Mouse (Mus musculus) heart, adult 2 months (tissue): ENCODE measurements around the gene Tbca. TPM values are rescaled to one million over a fixed set of nuclear protein-coding genes. Genes with fewer than 3 reads are reported as not detected.
A peak's percentile ranks its signal among the peaks of the same experiment; 100 is the strongest.

Source experiments
- DNase-seq, 2 experiments: peaks; one replicate each; pipeline ENCODE4 v3.0.0; 2021
- H3K27ac ChIP-seq: fragments of 200-600 bp; 2 replicates; pipeline ENCODE4 v1.8.1; 2022
- H3K27me3 ChIP-seq: fragments of 200-500 bp; 2 replicates; pipeline ENCODE4 v1.6.1; 2012; ENCODE audit warnings: mild to moderate bottlenecking, low read length, inconsistent platforms, mixed read lengths; ENCODE audit not compliant: control insufficient read depth, insufficient read depth
- H3K36me3 ChIP-seq: fragments of 200-500 bp; 2 replicates; pipeline ENCODE4 v1.6.1; 2012; ENCODE audit warnings: low read length, inconsistent platforms; ENCODE audit not compliant: control insufficient read depth, insufficient read depth
- H3K4me1 ChIP-seq: fragments of 200-500 bp; 2 replicates; pipeline ENCODE4 v1.6.1; 2011; ENCODE audit warnings: low read length; ENCODE audit not compliant: control insufficient read depth, insufficient read depth
- H3K4me3 ChIP-seq: fragments of 200-600 bp; 2 replicates; pipeline ENCODE4 v1.8.1; 2022
- H3K79me2 ChIP-seq: fragments of 200-500 bp; replicated peaks from 2 replicates; pipeline ENCODE4 v1.6.1; 2012; ENCODE audit warnings: mild to moderate bottlenecking, inconsistent platforms, low read length, moderate library complexity, mixed read lengths; ENCODE audit not compliant: control insufficient read depth, insufficient read depth
- H3K9ac ChIP-seq: fragments of 200-500 bp; 2 replicates; pipeline ENCODE4 v1.6.1; 2012; ENCODE audit warnings: low read depth, mild to moderate bottlenecking, control low read depth, inconsistent platforms, low read length, mixed read lengths
- CTCF ChIP-seq: fragments of 200-600 bp; IDR thresholded peaks from 2 replicates; pipeline ENCODE4 v1.8.1; 2022; ENCODE audit warnings: antibody characterized with exemption, mild to moderate bottlenecking, moderate library complexity
- EP300 ChIP-seq: fragments of 200-500 bp; IDR thresholded peaks from 2 replicates; pipeline ENCODE4 v1.6.1; 2011; ENCODE audit warnings: low read depth, low read length, control low read depth; ENCODE audit not compliant: insufficient read depth
- POLR2A ChIP-seq: fragments of 200-500 bp; IDR thresholded peaks from 2 replicates; pipeline ENCODE4 v1.6.1; 2011; ENCODE audit warnings: mild to moderate bottlenecking, low read depth, low read length, control low read depth; ENCODE audit not compliant: insufficient read depth
- WGBS: fragments of 180-500 bp; shearing (Covaris S2); methylation state at CpG from one replicate; pipeline ENCODE4 v1.1.7; 2018; 5-methylcytosine and 5-hydroxymethylcytosine counted together
- intact Hi-C: fragments of 180-260 bp; cut with DNase I; formaldehyde crosslinking; loops from one replicate; pipeline ENCODE4 v1.15.1; 2025
- polyA plus RNA-seq: library from polyadenylated mRNA; depleted of rRNA; stranded (reverse); fragments of >200 nt; gene quantifications from 2 replicates; pipeline ENCODE4 v1.2.3, GENCODE M21; 2012
- total RNA-seq, 2 experiments: library from RNA; stranded (reverse); gene quantifications; 2 replicates each; pipeline ENCODE4 v1.2.3; 2021

Tbca gene
- total and polyA plus RNA-seq, 3 experiments: 11.9 to 123 (median 111) TPM

DNA sequence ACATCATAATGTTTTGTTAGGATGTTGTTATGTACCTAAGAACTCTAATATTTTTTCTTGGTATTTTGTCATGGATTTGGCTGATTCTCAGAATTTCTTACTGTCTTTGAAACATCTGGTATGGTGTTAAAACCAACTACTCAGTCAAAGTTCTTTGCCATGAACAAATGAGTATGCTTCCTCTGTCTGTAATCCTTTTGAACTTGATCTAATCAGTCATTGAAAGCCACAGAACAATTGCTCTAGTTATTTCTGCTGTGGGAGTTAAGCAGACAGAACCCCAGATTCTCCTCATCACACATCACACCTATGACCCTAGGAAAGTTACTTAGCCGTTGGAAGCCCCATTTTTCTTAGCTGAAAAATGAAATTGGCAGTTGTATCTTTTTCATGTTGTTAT lies 6.0 kb downstream of the Tbca start:
- H3K4me1 ChIP-seq: peaks cover 7% of the 10 kb centered on the region
- H3K9ac ChIP-seq: no peak overlapping the region
- WGBS: 44% methylated on average over 1 of the region's 1 CpGs
- H3K79me2 ChIP-seq: peaks cover 12% of the 10 kb centered on the region
- intact Hi-C loops: loop anchor here (5.0 kb wide), 1 partner anchor 73 kb away; no protein-coding TSS in a partner anchor
- peaks cover 3% of the 10 kb centered on the region for H3K36me3 ChIP-seq
- H3K27me3 ChIP-seq: no peaks in the 10 kb centered on the region
- DNase-seq: no peak
- no peak overlapping the region for H3K4me3 ChIP-seq
- no peak for TF ChIP-seq CTCF
- TF ChIP-seq POLR2A: no peak
- TF ChIP-seq EP300: no peak
- no peak overlapping the region for H3K27ac ChIP-seq

GRCm38 (mm10) chr13:94803480-94804057 lies 14.9 kb downstream of the Tbca start:
- TF ChIP-seq EP300: no peak
- no peak for TF ChIP-seq POLR2A
- no peak for TF ChIP-seq CTCF
- Histone ChIP-seq H3K79me2 (peaks cover 4% of the 10 kb centered on the region), H3K36me3 (no peaks in the 10 kb centered on the region; the same call in 1 of the 2 replicates), H3K4me1 (peaks cover 7% of the 10 kb centered on the region), H3K27me3 (no peaks in the 10 kb centered on the region), H3K4me3 (no peak overlapping the region), H3K27ac (no peak overlapping the region), H3K9ac (no peak overlapping the region)
- intact Hi-C loops: no loop called here
- WGBS: 78% methylated on average over 5 of the region's 5 CpGs
- no peak for DNase-seq

- Histone ChIP-seq H3K79me2 (no peaks in the 10 kb centered on the region; the same call in 1 of the 2 replicates), H3K27me3 (no peaks in the 10 kb centered on the region), H3K27ac (no peak overlapping the region), H3K36me3 (no peaks in the 10 kb centered on the region; the same call in 1 of the 2 replicates), H3K9ac (no peak overlapping the region), H3K4me1 (peaks cover 7% of the 10 kb centered on the region), H3K4me3 (no peak overlapping the region)
- no peak for DNase-seq
- no peak for TF ChIP-seq EP300
- WGBS: 18% methylated on average over 9 of the region's 9 CpGs
- intact Hi-C loops: no loop called here
Measured at GRCm38 (mm10) chr13:94806315-94807179, 17.8 kb downstream of the Tbca start.

GRCm38 (mm10) chr13:94808596-94808995 lies 19.9 kb downstream of the Tbca start:
- Histone ChIP-seq H3K79me2 (no peaks in the 10 kb centered on the region), H3K9ac (no peak overlapping the region), H3K4me3 (no peak overlapping the region), H3K27me3 (no peaks in the 10 kb centered on the region), H3K36me3 (no peaks in the 10 kb centered on the region; the same call in 1 of the 2 replicates), H3K4me1 (peaks cover 5% of the 10 kb centered on the region), H3K27ac (no peak overlapping the region)
- TF ChIP-seq CTCF: no peak
- TF ChIP-seq POLR2A: no peak
- DNase-seq: no peak
- intact Hi-C loops: no loop called here

- no peak for DNase-seq
- no peak overlapping the region for H3K27ac ChIP-seq
- TF ChIP-seq CTCF: peak; percentile 24; the same call in 1 of the 2 replicates
- no peak for TF ChIP-seq EP300
- H3K79me2 ChIP-seq: no peaks in the 10 kb centered on the region
- no peak overlapping the region for H3K4me3 ChIP-seq
- H3K9ac ChIP-seq: no peak overlapping the region
- H3K27me3 ChIP-seq: no peaks in the 10 kb centered on the region
- 56% methylated on average over 1 of the region's 1 CpGs for WGBS
- no peaks in the 10 kb centered on the region; the same call in 1 of the 2 replicates for H3K36me3 ChIP-seq
- intact Hi-C loops: no loop called here
- H3K4me1 ChIP-seq: peaks cover 5% of the 10 kb centered on the region
Measured at GRCm38 (mm10) chr13:94809724-94810123, 21.0 kb downstream of the Tbca start.

GRCm38 (mm10) chr13:94811451-94811850 lies 22.7 kb downstream of the Tbca start:
- H3K27me3 ChIP-seq: no peaks in the 10 kb centered on the region
- H3K9ac ChIP-seq: no peak overlapping the region
- TF ChIP-seq POLR2A (no peak), CTCF (no peak), EP300 (no peak)
- H3K79me2 ChIP-seq: no peaks in the 10 kb centered on the region
- no peak overlapping the region for H3K4me3 ChIP-seq
- no peaks in the 10 kb centered on the region; the same call in 1 of the 2 replicates for H3K36me3 ChIP-seq
- intact Hi-C loops: no loop called here
- DNase-seq: no peak
- peaks cover 1% of the 10 kb centered on the region; the same call in 1 of the 2 replicates for H3K4me1 ChIP-seq
- 88% methylated on average over 1 of the region's 1 CpGs for WGBS
- no peak overlapping the region for H3K27ac ChIP-seq
